Mouse (Mus musculus): ENCODE results near the gene Meis2. TPM values are rescaled to one million over a fixed set of nuclear protein-coding genes. Genes with fewer than 3 reads are reported as not detected.

The Meis2 gene
- polyA plus RNA-seq, 1 experiment from 2014 or later = 92.0 TPM

- Histone ChIP-seq H3K4me1 (replicated peaks) (peaks cover 80% of the 10 kb centered on the region), H3K36me3 (no peaks in the 10 kb centered on the region), H3K27me3 (peaks cover 45% of the 10 kb centered on the region), H3K9ac (peak overlapping the region; percentile 49; the same call in 1 of the 2 replicates), H3K9me3 (no peaks in the 10 kb centered on the region), H3K4me3 (peak overlapping the region; percentile 31), H3K4me2 (peak overlapping the region; percentile 59), H3K27ac (replicated peaks) (peak overlapping the region; percentile 52)
- ATAC-seq (ENCODE audit: low read depth) = peak; percentile 60
- WGBS = 1% methylated on average over 33 of the region's 33 CpGs
Measured at GRCm38 (mm10) chr2:115855511-115856400, 209.9 kb downstream of the Meis2 start.

GRCm38 (mm10) chr2:115854828-115855311, 210.8 kb downstream of the Meis2 start:
- peaks cover 71% of the 10 kb centered on the region for H3K4me1 ChIP-seq (replicated peaks)
- H3K4me3 ChIP-seq = peak overlapping the region; percentile 26
- H3K9ac ChIP-seq = peak overlapping the region; percentile 55
- peak overlapping the region; percentile 59 for H3K4me2 ChIP-seq
- H3K9me3 ChIP-seq = no peaks in the 10 kb centered on the region
- no peaks in the 10 kb centered on the region for H3K36me3 ChIP-seq
- WGBS = 2% methylated on average over 25 of the region's 25 CpGs
- peak overlapping the region; percentile 59 for H3K27ac ChIP-seq (replicated peaks)
- peaks cover 49% of the 10 kb centered on the region for H3K27me3 ChIP-seq
- no peak for ATAC-seq (ENCODE audit: low read depth)

GRCm38 (mm10) chr2:115854007-115854827, 211.4 kb downstream of the Meis2 start:
- ATAC-seq (ENCODE audit: low read depth) = no peak
- Histone ChIP-seq H3K27me3 (peaks cover 43% of the 10 kb centered on the region), H3K4me2 (peak overlapping the region; percentile 59), H3K4me3 (peak overlapping the region; percentile 26), H3K9me3 (no peaks in the 10 kb centered on the region), H3K27ac (replicated peaks) (peak overlapping the region; percentile 59), H3K4me1 (replicated peaks) (peaks cover 65% of the 10 kb centered on the region), H3K36me3 (no peaks in the 10 kb centered on the region), H3K9ac (peak overlapping the region; percentile 55; the same call in 1 of the 2 replicates)
- WGBS = 15% methylated on average over 14 of the region's 14 CpGs

DNA sequence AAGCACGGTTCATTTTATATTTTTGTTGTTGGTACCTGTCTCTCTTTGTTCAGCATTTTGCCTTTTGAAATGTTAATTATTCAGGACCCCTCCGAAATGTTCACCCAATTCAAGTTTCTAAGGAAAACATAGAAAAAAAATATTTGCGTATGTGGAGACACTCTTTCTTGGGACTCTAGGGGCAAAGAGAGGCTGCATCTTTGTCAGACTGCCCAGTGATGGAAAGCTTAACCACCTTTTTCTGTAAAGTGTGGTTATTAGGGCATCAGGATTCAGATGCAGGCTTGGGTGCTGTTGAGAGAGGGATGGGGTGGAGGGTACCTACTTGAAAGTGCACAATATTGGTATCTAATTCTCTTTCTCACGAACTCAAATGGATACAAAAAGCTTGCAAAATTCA, 212.4 kb downstream of the Meis2 start:
- 14% methylated on average over 4 of the region's 4 CpGs for WGBS
- H3K4me1 ChIP-seq (replicated peaks) = peaks cover 58% of the 10 kb centered on the region
- H3K27ac ChIP-seq (replicated peaks) = 0 out of 2 replicates have a peak overlapping the region, but pooled peaks have one; percentile 29
- H3K4me3 ChIP-seq = 0 out of 2 replicates have a peak overlapping the region, but pooled peaks have one; percentile 29
- H3K4me2 ChIP-seq = peak overlapping the region; percentile 58; the same call in 1 of the 2 replicates
- H3K27me3 ChIP-seq = peaks cover 43% of the 10 kb centered on the region
- ATAC-seq (ENCODE audit: low read depth) = no peak
- no peaks in the 10 kb centered on the region for H3K9me3 ChIP-seq
- H3K36me3 ChIP-seq = no peaks in the 10 kb centered on the region
- H3K9ac ChIP-seq = no peak overlapping the region

DNA sequence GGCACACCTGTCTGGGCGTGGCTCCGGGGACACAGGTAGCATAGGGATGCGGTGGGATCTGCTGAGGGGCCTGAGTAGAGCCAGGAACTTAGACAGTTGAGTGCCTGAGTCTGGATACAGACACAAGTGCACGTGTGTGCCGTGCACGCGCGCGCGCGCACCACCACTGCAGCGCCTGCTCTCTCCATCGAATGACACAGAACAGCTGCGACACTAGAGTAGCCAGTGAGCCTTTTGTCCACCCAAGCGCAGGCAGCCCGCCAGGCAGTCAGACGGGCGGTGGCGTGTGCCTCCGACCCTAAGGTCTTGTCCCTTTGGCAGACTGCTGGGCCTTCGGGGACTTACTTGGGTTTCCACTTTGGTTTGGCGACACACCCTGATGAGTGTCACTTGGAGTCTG, 213.0 kb downstream of the Meis2 start:
- peak overlapping the region; percentile 56 for H3K9ac ChIP-seq
- H3K27me3 ChIP-seq = peaks cover 38% of the 10 kb centered on the region

GRCm38 (mm10) chr2:115852109-115852508, 213.5 kb downstream of the Meis2 start:
- Histone ChIP-seq H3K27ac (replicated peaks) (no peak overlapping the region), H3K27me3 (peaks cover 33% of the 10 kb centered on the region), H3K4me1 (replicated peaks) (peaks cover 47% of the 10 kb centered on the region), H3K9me3 (no peaks in the 10 kb centered on the region), H3K9ac (peak overlapping the region; percentile 56), H3K4me2 (peak overlapping the region; percentile 58), H3K36me3 (no peaks in the 10 kb centered on the region), H3K4me3 (peak overlapping the region; percentile 29)
- no peak for ATAC-seq (ENCODE audit: low read depth)
- WGBS = 14% methylated on average over 11 of the region's 11 CpGs

More for the DNA sequence above, 213.0 kb downstream of the Meis2 start:
- 1% methylated on average over 22 of the region's 22 CpGs for WGBS
- ATAC-seq (ENCODE audit: low read depth) = peak; percentile 49
- no peaks in the 10 kb centered on the region for H3K9me3 ChIP-seq
- H3K36me3 ChIP-seq = no peaks in the 10 kb centered on the region
- H3K4me1 ChIP-seq (replicated peaks) = peaks cover 52% of the 10 kb centered on the region
- peak overlapping the region; percentile 58 for H3K4me2 ChIP-seq
- H3K27ac ChIP-seq (replicated peaks) = peak overlapping the region; percentile 29; the same call in 1 of the 2 replicates
- H3K4me3 ChIP-seq = peak overlapping the region; percentile 29

DNA sequence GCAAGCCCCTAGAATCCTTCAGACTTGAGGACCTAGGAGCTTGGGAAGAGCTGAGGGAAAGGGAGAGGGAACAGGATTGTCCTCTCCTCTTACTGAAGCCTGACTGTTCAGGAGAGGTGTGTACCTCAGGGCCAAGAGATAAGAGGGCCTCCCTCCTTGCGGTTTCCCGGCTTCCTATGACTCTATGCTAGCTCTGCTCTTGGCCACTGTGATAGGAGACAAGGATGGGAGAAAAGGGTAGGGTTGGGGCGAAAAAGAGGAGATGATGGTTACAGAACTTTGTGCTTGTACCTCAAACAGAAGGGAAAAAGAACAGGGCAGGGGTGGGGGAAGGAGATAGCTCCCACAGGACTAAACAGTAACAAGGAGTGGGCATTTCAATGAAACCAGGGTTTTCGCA, 214.7 kb downstream of the Meis2 start:
- H3K4me1 ChIP-seq (replicated peaks) = peaks cover 40% of the 10 kb centered on the region
- no peak overlapping the region for H3K4me2 ChIP-seq
- WGBS = 85% methylated on average over 4 of the region's 4 CpGs
- no peak for ATAC-seq (ENCODE audit: low read depth)
- peaks cover 33% of the 10 kb centered on the region for H3K27me3 ChIP-seq
- H3K9me3 ChIP-seq = no peaks in the 10 kb centered on the region
- H3K4me3 ChIP-seq = no peak overlapping the region
- no peak overlapping the region for H3K27ac ChIP-seq (replicated peaks)
- H3K36me3 ChIP-seq = no peaks in the 10 kb centered on the region
- H3K9ac ChIP-seq = no peak overlapping the region

DNA sequence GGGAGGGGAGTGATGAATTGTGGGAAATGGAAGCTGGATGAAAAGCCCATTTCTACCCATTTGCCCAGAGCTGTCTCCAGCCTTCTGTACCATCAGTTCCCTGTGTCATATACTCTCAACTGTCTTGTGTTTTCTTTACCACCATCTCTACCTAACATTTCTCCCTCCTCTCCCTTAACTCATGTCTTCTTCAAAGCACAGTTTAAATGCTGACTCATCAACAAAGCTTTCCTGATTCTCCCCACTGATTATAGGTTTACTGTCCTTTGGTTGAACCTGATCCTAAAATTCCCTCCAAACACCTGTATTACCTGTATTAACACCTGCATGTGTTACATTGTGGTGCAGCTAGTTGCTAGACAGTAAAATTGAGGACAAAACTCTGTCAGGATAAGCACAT, 222.8 kb downstream of the Meis2 start:
- no peak overlapping the region for H3K9ac ChIP-seq
- H3K4me1 ChIP-seq (replicated peaks) = no peaks in the 10 kb centered on the region
- no peaks in the 10 kb centered on the region for H3K36me3 ChIP-seq
- H3K4me2 ChIP-seq = no peak overlapping the region
- H3K9me3 ChIP-seq = no peaks in the 10 kb centered on the region
- H3K4me3 ChIP-seq = no peak overlapping the region
- H3K27me3 ChIP-seq = no peaks in the 10 kb centered on the region
- no peak overlapping the region for H3K27ac ChIP-seq (replicated peaks)
- ATAC-seq (ENCODE audit: low read depth) = no peak

DNA sequence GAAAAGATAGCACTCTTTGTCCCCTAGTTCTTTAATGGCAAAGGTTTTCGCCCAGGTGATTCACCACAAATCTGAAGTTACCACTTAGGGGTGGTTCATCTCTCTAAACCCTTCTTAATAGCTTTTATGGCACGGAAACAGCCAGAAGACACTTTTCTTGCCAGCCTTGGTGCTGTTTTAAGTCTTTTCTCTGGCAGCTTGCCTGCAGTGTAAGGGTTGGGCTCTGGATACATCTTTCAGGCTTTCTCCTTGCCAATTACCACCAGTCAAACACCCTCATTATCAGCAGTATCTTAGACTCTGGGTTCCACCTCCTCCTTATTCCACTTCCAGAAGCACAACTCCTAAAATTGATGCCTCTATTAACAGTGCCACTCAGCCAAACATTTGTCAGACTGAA, 229.6 kb downstream of the Meis2 start:
- H3K4me2 ChIP-seq = no peak overlapping the region
- H3K36me3 ChIP-seq = no peaks in the 10 kb centered on the region
- WGBS = 74% methylated on average over 2 of the region's 2 CpGs
- no peaks in the 10 kb centered on the region for H3K9me3 ChIP-seq
- no peak for ATAC-seq (ENCODE audit: low read depth)
- no peak overlapping the region for H3K9ac ChIP-seq
- H3K27me3 ChIP-seq = no peaks in the 10 kb centered on the region
- H3K4me1 ChIP-seq (replicated peaks) = no peaks in the 10 kb centered on the region
- no peak overlapping the region for H3K27ac ChIP-seq (replicated peaks)
- no peak overlapping the region for H3K4me3 ChIP-seq

- Histone ChIP-seq H3K4me3 (no peak overlapping the region), H3K27ac (replicated peaks) (no peak overlapping the region), H3K9ac (no peak overlapping the region), H3K4me2 (no peak overlapping the region), H3K36me3 (no peaks in the 10 kb centered on the region), H3K27me3 (no peaks in the 10 kb centered on the region), H3K9me3 (no peaks in the 10 kb centered on the region), H3K4me1 (replicated peaks) (no peaks in the 10 kb centered on the region)
- 89% methylated on average over 5 of the region's 5 CpGs for WGBS
- ATAC-seq (ENCODE audit: low read depth) = no peak
Measured at GRCm38 (mm10) chr2:115822361-115822760, 243.3 kb downstream of the Meis2 start.

DNA sequence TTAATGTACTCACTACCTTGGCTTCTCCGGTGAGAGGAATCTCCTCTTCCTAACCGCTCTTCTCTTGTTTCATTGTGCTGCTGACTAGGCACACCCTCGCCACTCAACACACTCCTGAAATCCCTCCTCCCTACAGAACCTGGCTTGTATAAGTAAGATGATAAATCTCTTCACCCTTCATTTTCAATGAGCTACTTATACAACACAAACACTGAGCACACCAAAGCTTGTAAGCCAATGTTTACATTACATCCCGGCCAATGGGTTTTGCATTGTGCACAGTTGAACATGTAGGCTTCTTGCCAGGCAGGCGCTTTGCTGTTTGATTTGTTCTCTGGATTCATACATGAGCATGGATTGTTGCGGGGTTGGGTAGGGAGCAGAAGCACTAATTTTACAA, 247.7 kb downstream of the Meis2 start:
- Histone ChIP-seq H3K27me3 (no peaks in the 10 kb centered on the region), H3K9ac (no peak overlapping the region), H3K4me2 (no peak overlapping the region), H3K4me3 (no peak overlapping the region), H3K27ac (replicated peaks) (no peak overlapping the region), H3K4me1 (replicated peaks) (peaks cover 13% of the 10 kb centered on the region), H3K9me3 (no peaks in the 10 kb centered on the region), H3K36me3 (no peaks in the 10 kb centered on the region)
- no peak for ATAC-seq (ENCODE audit: low read depth)
- WGBS = 81% methylated on average over 6 of the region's 6 CpGs

- Histone ChIP-seq H3K4me3 (no peak overlapping the region), H3K9me3 (no peaks in the 10 kb centered on the region), H3K36me3 (no peaks in the 10 kb centered on the region), H3K27ac (replicated peaks) (no peak overlapping the region), H3K27me3 (no peaks in the 10 kb centered on the region), H3K4me1 (replicated peaks) (peaks cover 16% of the 10 kb centered on the region), H3K4me2 (peak overlapping the region; percentile 49), H3K9ac (no peak overlapping the region)
- 25% methylated on average over 6 of the region's 6 CpGs for WGBS
- peak; percentile 44; the same call in 1 of the 2 replicates for ATAC-seq (ENCODE audit: low read depth)
Measured at GRCm38 (mm10) chr2:115813721-115814120, 251.9 kb downstream of the Meis2 start.
